Mouse (Mus musculus): ENCODE data around the gene Cd81. TPM values are rescaled to one million over a fixed set of nuclear protein-coding genes. Genes with fewer than 3 reads are reported as not detected.

Cd81 gene
- total and polyA plus RNA-seq, 2 experiments, result 420 to 625 TPM

GRCm38 (mm10) chr7:143059202-143059870 lies 6.8 kb downstream of the Cd81 start:
- Histone ChIP-seq H3K27me3 (ENCODE audit: control insufficient read depth, insufficient read depth, low read length) (no peaks in the 10 kb centered on the region), H3K79me2 (ENCODE audit: control insufficient read depth, insufficient read depth, low read length) (peaks cover 37% of the 10 kb centered on the region), H3K4me1 (ENCODE audit: control insufficient read depth, insufficient read depth, low read length) (peaks cover 44% of the 10 kb centered on the region), H3K4me3 (ENCODE audit: insufficient read depth, low read depth, low read length) (no peak overlapping the region), H3K36me3 (ENCODE audit: control insufficient read depth, insufficient read depth, low read length) (peaks cover 20% of the 10 kb centered on the region), H3K9ac (ENCODE audit: low read depth, low read length) (no peak overlapping the region), H3K27ac (replicated peaks; ENCODE audit: insufficient read depth, low read depth, low read length) (peak overlapping the region; percentile 28)
- WGBS, result 33% methylated on average over 5 of the region's 5 CpGs
- TF ChIP-seq CTCF (IDR thresholded peaks at IDR 0.05; ENCODE audit: low read depth, low read length), result no peak
- no peak for TF ChIP-seq POLR2A (IDR thresholded peaks at IDR 0.05; ENCODE audit: extremely low read depth, insufficient read depth, low read length)
- no peak for DNase-seq (ENCODE audit: extremely low read depth, low read depth, low spot score)

GRCm38 (mm10) chr7:143062704-143063103 lies 10.2 kb downstream of the Cd81 start:
- WGBS, result 58% methylated on average over 2 of the region's 2 CpGs
- peaks cover 20% of the 10 kb centered on the region for H3K36me3 ChIP-seq (ENCODE audit: control insufficient read depth, insufficient read depth, low read length)
- no peak overlapping the region for H3K9ac ChIP-seq (ENCODE audit: low read depth, low read length)
- TF ChIP-seq POLR2A (IDR thresholded peaks at IDR 0.05; ENCODE audit: extremely low read depth, insufficient read depth, low read length) (no peak), CTCF (IDR thresholded peaks at IDR 0.05; ENCODE audit: low read depth, low read length) (no peak)
- DNase-seq (ENCODE audit: extremely low read depth, low read depth, low spot score), result no peak
- no peaks in the 10 kb centered on the region for H3K27me3 ChIP-seq (ENCODE audit: control insufficient read depth, insufficient read depth, low read length)
- H3K79me2 ChIP-seq (ENCODE audit: control insufficient read depth, insufficient read depth, low read length), result peaks cover 10% of the 10 kb centered on the region; the same call in 1 of the 2 replicates
- no peak overlapping the region for H3K27ac ChIP-seq (replicated peaks; ENCODE audit: insufficient read depth, low read depth, low read length)
- H3K4me1 ChIP-seq (ENCODE audit: control insufficient read depth, insufficient read depth, low read length), result peaks cover 16% of the 10 kb centered on the region
- H3K4me3 ChIP-seq (ENCODE audit: insufficient read depth, low read depth, low read length), result no peak overlapping the region

- Histone ChIP-seq H3K27ac (replicated peaks; ENCODE audit: insufficient read depth, low read depth, low read length) (no peak overlapping the region), H3K4me1 (ENCODE audit: control insufficient read depth, insufficient read depth, low read length) (peaks cover 10% of the 10 kb centered on the region), H3K36me3 (ENCODE audit: control insufficient read depth, insufficient read depth, low read length) (peaks cover 20% of the 10 kb centered on the region), H3K79me2 (ENCODE audit: control insufficient read depth, insufficient read depth, low read length) (peaks cover 5% of the 10 kb centered on the region; the same call in 1 of the 2 replicates), H3K9ac (ENCODE audit: low read depth, low read length) (no peak overlapping the region), H3K27me3 (ENCODE audit: control insufficient read depth, insufficient read depth, low read length) (no peaks in the 10 kb centered on the region), H3K4me3 (ENCODE audit: insufficient read depth, low read depth, low read length) (no peak overlapping the region)
- TF ChIP-seq CTCF (IDR thresholded peaks at IDR 0.05; ENCODE audit: low read depth, low read length) (no peak), POLR2A (IDR thresholded peaks at IDR 0.05; ENCODE audit: extremely low read depth, insufficient read depth, low read length) (no peak)
- WGBS, result 82% methylated on average over 6 of the region's 6 CpGs
- no peak for DNase-seq (ENCODE audit: extremely low read depth, low read depth, low spot score)
Measured at GRCm38 (mm10) chr7:143064226-143064625, 11.7 kb downstream of the Cd81 start.

GRCm38 (mm10) chr7:143065692-143066091 lies 13.2 kb downstream of the Cd81 start:
- Histone ChIP-seq H3K27me3 (ENCODE audit: control insufficient read depth, insufficient read depth, low read length) (no peaks in the 10 kb centered on the region), H3K27ac (replicated peaks; ENCODE audit: insufficient read depth, low read depth, low read length) (no peak overlapping the region), H3K4me1 (ENCODE audit: control insufficient read depth, insufficient read depth, low read length) (peaks cover 15% of the 10 kb centered on the region; the same call in 1 of the 2 replicates), H3K9ac (ENCODE audit: low read depth, low read length) (no peak overlapping the region), H3K36me3 (ENCODE audit: control insufficient read depth, insufficient read depth, low read length) (peaks cover 20% of the 10 kb centered on the region), H3K79me2 (ENCODE audit: control insufficient read depth, insufficient read depth, low read length) (no peaks in the 10 kb centered on the region; the same call in 1 of the 2 replicates), H3K4me3 (ENCODE audit: insufficient read depth, low read depth, low read length) (no peak overlapping the region)
- peak; percentile 73 for DNase-seq (ENCODE audit: extremely low read depth, low read depth, low spot score)
- WGBS, result 50% methylated on average over 2 of the region's 2 CpGs
- TF ChIP-seq CTCF (IDR thresholded peaks at IDR 0.05; ENCODE audit: low read depth, low read length) (no peak), POLR2A (IDR thresholded peaks at IDR 0.05; ENCODE audit: extremely low read depth, insufficient read depth, low read length) (no peak)

GRCm38 (mm10) chr7:143067469-143067868 lies 14.9 kb downstream of the Cd81 start:
- H3K27me3 ChIP-seq (ENCODE audit: control insufficient read depth, insufficient read depth, low read length), result no peaks in the 10 kb centered on the region
- WGBS, result 79% methylated on average over 2 of the region's 2 CpGs

GRCm38 (mm10) chr7:143067897-143068296 lies 15.4 kb downstream of the Cd81 start:
- no peak overlapping the region for H3K27ac ChIP-seq (replicated peaks; ENCODE audit: insufficient read depth, low read depth, low read length)
- peaks cover 11% of the 10 kb centered on the region for H3K36me3 ChIP-seq (ENCODE audit: control insufficient read depth, insufficient read depth, low read length)
- WGBS, result 93% methylated on average over 3 of the region's 3 CpGs

More at GRCm38 (mm10) chr7:143067469-143067868, 14.9 kb downstream of the Cd81 start:
- H3K27ac ChIP-seq (replicated peaks; ENCODE audit: insufficient read depth, low read depth, low read length), result no peak overlapping the region
- TF ChIP-seq POLR2A (IDR thresholded peaks at IDR 0.05; ENCODE audit: extremely low read depth, insufficient read depth, low read length) (no peak), CTCF (IDR thresholded peaks at IDR 0.05; ENCODE audit: low read depth, low read length) (no peak)
- no peak overlapping the region for H3K4me3 ChIP-seq (ENCODE audit: insufficient read depth, low read depth, low read length)
- H3K79me2 ChIP-seq (ENCODE audit: control insufficient read depth, insufficient read depth, low read length), result no peaks in the 10 kb centered on the region
- DNase-seq (ENCODE audit: extremely low read depth, low read depth, low spot score), result no peak
- H3K36me3 ChIP-seq (ENCODE audit: control insufficient read depth, insufficient read depth, low read length), result peaks cover 14% of the 10 kb centered on the region
- H3K4me1 ChIP-seq (ENCODE audit: control insufficient read depth, insufficient read depth, low read length), result peaks cover 15% of the 10 kb centered on the region; the same call in 1 of the 2 replicates
- H3K9ac ChIP-seq (ENCODE audit: low read depth, low read length), result no peak overlapping the region

More at GRCm38 (mm10) chr7:143067897-143068296, 15.4 kb downstream of the Cd81 start:
- H3K4me3 ChIP-seq (ENCODE audit: insufficient read depth, low read depth, low read length), result no peak overlapping the region
- no peak overlapping the region for H3K9ac ChIP-seq (ENCODE audit: low read depth, low read length)
- H3K27me3 ChIP-seq (ENCODE audit: control insufficient read depth, insufficient read depth, low read length), result no peaks in the 10 kb centered on the region
- H3K79me2 ChIP-seq (ENCODE audit: control insufficient read depth, insufficient read depth, low read length), result no peaks in the 10 kb centered on the region
- DNase-seq (ENCODE audit: extremely low read depth, low read depth, low spot score), result no peak
- H3K4me1 ChIP-seq (ENCODE audit: control insufficient read depth, insufficient read depth, low read length), result peaks cover 15% of the 10 kb centered on the region; the same call in 1 of the 2 replicates
- TF ChIP-seq CTCF (IDR thresholded peaks at IDR 0.05; ENCODE audit: low read depth, low read length) (no peak), POLR2A (IDR thresholded peaks at IDR 0.05; ENCODE audit: extremely low read depth, insufficient read depth, low read length) (no peak)

Measured in liver, adult 2 months (tissue).